Mouse (Mus musculus) MEL (cell line): ENCODE measurements at regions not wholly inside any gene's neighbourhood (a gene's known extent, or its start where the extent isn't known, plus 50 kb on each side); places are given as distances from the start of the nearest gene placed in this dataset.

Experiments
- DNase-seq: peaks from one replicate; pipeline ENCODE4 v3.0.0; 2011; ENCODE audit warnings: low read depth, low spot score
- H3K27ac ChIP-seq: 2 replicates; pipeline ENCODE4 v1.5.1; 2012; ENCODE audit warnings: low read depth, mild to moderate bottlenecking, control low read depth, low read length, moderate library complexity; ENCODE audit not compliant: control insufficient read depth
- H3K27me3 ChIP-seq, 2 experiments: fragments of 150-350 bp in 1 of 2; sonication (generic) in 1 of 2; 2 replicates each; pipeline ENCODE4 v1.6.1; 2012; ENCODE audit warnings: low read length in 2 of 2, mild to moderate bottlenecking in 2 of 2, improper control_type of control experiment in 1 of 2, moderate library complexity in 1 of 2; ENCODE audit not compliant: insufficient read depth in 2 of 2, control insufficient read depth in 1 of 2
- H3K36me3 ChIP-seq, 2 experiments: 2 replicates each; pipeline ENCODE4 v1.6.1; 2012 to 2014; ENCODE audit warnings: low read length in 2 of 2, improper control_type of control experiment in 1 of 2, inconsistent platforms in 1 of 2, mild to moderate bottlenecking in 1 of 2; ENCODE audit not compliant: insufficient read depth in 2 of 2, control insufficient read depth in 1 of 2
- H3K4me1 ChIP-seq, 2 experiments: fragments of 150-350 bp in 1 of 2; sonication (generic) in 1 of 2; 2 replicates each; pipeline ENCODE4 v1.6.1; 2012; ENCODE audit warnings: low read length in 2 of 2, improper control_type of control experiment in 1 of 2, mild to moderate bottlenecking in 1 of 2; ENCODE audit not compliant: insufficient read depth in 2 of 2, control insufficient read depth in 1 of 2
- H3K4me3 ChIP-seq, 2 experiments: fragments of 150-350 bp in 1 of 2; sonication (generic) in 1 of 2; 2 replicates each; pipeline ENCODE4 v1.5.1; 2012; ENCODE audit warnings: low read depth in 2 of 2, low read length in 2 of 2, mild to moderate bottlenecking in 2 of 2, moderate library complexity in 2 of 2, control low read depth in 1 of 2, improper control_type of control experiment in 1 of 2; ENCODE audit not compliant: control insufficient read depth in 1 of 2, insufficient read depth in 1 of 2
- H3K79me2 ChIP-seq: 2 replicates; pipeline ENCODE4 v1.6.1; 2012; ENCODE audit warnings: mild to moderate bottlenecking, low read length, moderate library complexity; ENCODE audit not compliant: control insufficient read depth, poor library complexity, insufficient read depth
- H3K9ac ChIP-seq: 2 replicates; pipeline ENCODE4 v1.6.1; 2012; ENCODE audit warnings: low read depth, mild to moderate bottlenecking, control low read depth, low read length, moderate library complexity; ENCODE audit not compliant: control insufficient read depth, poor library complexity, severe bottlenecking
- H3K9me3 ChIP-seq: fragments of 150-350 bp; sonication (generic); replicated peaks from 2 replicates; pipeline ENCODE4 v1.6.1; 2012; ENCODE audit warnings: mild to moderate bottlenecking, low read length, improper control_type of control experiment, moderate library complexity; ENCODE audit not compliant: insufficient read depth
- CHD1 ChIP-seq: IDR thresholded peaks from 2 replicates; pipeline ENCODE4 v1.6.1; 2012; ENCODE audit warnings: low read depth, mild to moderate bottlenecking, inconsistent platforms, low read length, improper control_type of control experiment
- E2F4 ChIP-seq: IDR thresholded peaks from 2 replicates; pipeline ENCODE4 v1.6.1; 2011; ENCODE audit warnings: low read depth, low read length, improper control_type of control experiment, borderline replicate concordance
- ELF1 ChIP-seq: IDR thresholded peaks from 2 replicates; pipeline ENCODE4 v1.6.1; 2014; ENCODE audit warnings: low read depth, mild to moderate bottlenecking, inconsistent platforms, low read length, improper control_type of control experiment, moderate library complexity
- GATA1 ChIP-seq: IDR thresholded peaks from 2 replicates; pipeline ENCODE4 v1.6.1; 2011; ENCODE audit warnings: low read depth, low read length, improper control_type of control experiment
- JUND ChIP-seq: IDR thresholded peaks from 2 replicates; pipeline ENCODE4 v1.6.1; 2011; ENCODE audit warnings: low read depth, mild to moderate bottlenecking, improper control_type of control experiment, low read length
- MAX ChIP-seq: IDR thresholded peaks from 2 replicates; pipeline ENCODE4 v1.6.1; 2011; ENCODE audit warnings: low read length, improper control_type of control experiment
- MYC ChIP-seq: IDR thresholded peaks from 2 replicates; pipeline ENCODE4 v1.6.1; 2011; ENCODE audit warnings: low read depth, mild to moderate bottlenecking, low read length, improper control_type of control experiment, moderate library complexity
- POLR2AphosphoS2 ChIP-seq: IDR thresholded peaks from 2 replicates; pipeline ENCODE4 v1.6.1; 2011; ENCODE audit warnings: low read length, improper control_type of control experiment
- POLR2AphosphoS5 ChIP-seq: IDR thresholded peaks from 2 replicates; pipeline ENCODE4 v1.6.1; 2012; ENCODE audit warnings: low read depth, borderline replicate concordance, mild to moderate bottlenecking, inconsistent platforms, low read length, moderate library complexity, mixed read lengths
- RAD21 ChIP-seq: IDR thresholded peaks from 2 replicates; pipeline ENCODE4 v1.6.1; 2011; ENCODE audit warnings: mild to moderate bottlenecking, low read depth, low read length, improper control_type of control experiment
- RCOR1 ChIP-seq: IDR thresholded peaks from 2 replicates; pipeline ENCODE4 v1.6.1; 2012; ENCODE audit warnings: low read depth, mild to moderate bottlenecking, inconsistent platforms, low read length, improper control_type of control experiment
- SIN3A ChIP-seq: IDR thresholded peaks from 2 replicates; pipeline ENCODE4 v1.6.1; 2012; ENCODE audit warnings: low read length, improper control_type of control experiment, inconsistent platforms
- TBP ChIP-seq: IDR thresholded peaks from 2 replicates; pipeline ENCODE4 v1.8.0; 2011; ENCODE audit warnings: low read depth, low read length, improper control_type of control experiment
- USF1 ChIP-seq: IDR thresholded peaks from 2 replicates; pipeline ENCODE4 v1.6.1; 2014; ENCODE audit warnings: low read depth, mild to moderate bottlenecking, inconsistent platforms, low read length, improper control_type of control experiment, moderate library complexity
- USF2 ChIP-seq, 2 experiments: IDR thresholded peaks; 2 replicates each; pipeline ENCODE4 v1.6.1; 2011 to 2012; ENCODE audit warnings: improper control_type of control experiment in 2 of 2, low read length in 2 of 2, borderline replicate concordance in 1 of 2, inconsistent platforms in 1 of 2, low read depth in 1 of 2, mild to moderate bottlenecking in 1 of 2; ENCODE audit not compliant: insufficient read depth in 1 of 2
- ZKSCAN1 ChIP-seq: IDR thresholded peaks from 2 replicates; pipeline ENCODE4 v1.6.1; 2012; ENCODE audit warnings: low read depth, mild to moderate bottlenecking, inconsistent platforms, low read length, improper control_type of control experiment, moderate library complexity

DNA sequence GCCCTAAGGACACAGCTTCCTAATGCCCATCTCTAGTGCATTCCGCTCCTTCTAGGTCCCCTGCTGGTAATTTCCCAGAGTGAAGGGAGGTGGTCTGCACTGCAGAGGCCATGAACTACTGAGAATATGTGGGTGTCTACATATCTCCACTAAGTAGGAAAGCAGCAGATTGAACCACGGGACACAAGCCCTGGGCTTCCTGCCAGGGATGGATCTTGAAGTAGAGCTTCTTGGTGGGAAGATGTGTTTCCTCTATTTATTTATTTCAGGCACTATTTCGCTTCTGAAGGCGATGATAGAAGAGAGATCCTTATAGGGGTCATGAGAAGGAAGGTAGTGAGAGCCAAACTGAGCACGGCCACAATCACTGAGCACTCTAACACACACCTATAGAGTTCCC is 91.7 kb upstream of the Vps8 start:
- H3K4me3 ChIP-seq, result peak overlapping the region; percentile 29 to 72
- H3K4me1 ChIP-seq, result peaks cover 3 to 10% of the 10 kb centered on the region in 2 experiments; a peak in 3 of 4 replicates
- peaks cover 13% of the 10 kb centered on the region for H3K79me2 ChIP-seq
- no peaks in the 10 kb centered on the region for H3K27me3 ChIP-seq
- TF ChIP-seq ZKSCAN1 (no peak), MYC (no peak), POLR2AphosphoS5 (no peak), GATA1 (no peak), E2F4 (no peak), MAX (no peak), RAD21 (no peak), USF2 (IDR thresholded peaks at IDR 0.05; ENCODE audit: borderline replicate concordance in 1 of 2, insufficient read depth in 1 of 2, low read depth in 1 of 2, low read length in 2 of 2) (no peak), RCOR1 (0 out of 2 replicates have a peak, but pooled peaks have one; percentile 11), ELF1 (no peak), TBP (0 out of 2 replicates have a peak, but pooled peaks have one; percentile 19), POLR2AphosphoS2 (no peak), SIN3A (no peak), CHD1 (no peak), USF1 (peak; percentile 26; the same call in 1 of the 2 replicates), JUND (no peak)
- H3K9me3 ChIP-seq, result no peaks in the 10 kb centered on the region
- DNase-seq, result peak; percentile 76
- peak overlapping the region; percentile 25; the same call in 1 of the 2 replicates for H3K9ac ChIP-seq
- H3K27ac ChIP-seq, result no peak overlapping the region
- H3K36me3 ChIP-seq, result peaks cover 0 to 18% of the 10 kb centered on the region in 2 experiments; a peak in 2 of 4 replicates

DNA sequence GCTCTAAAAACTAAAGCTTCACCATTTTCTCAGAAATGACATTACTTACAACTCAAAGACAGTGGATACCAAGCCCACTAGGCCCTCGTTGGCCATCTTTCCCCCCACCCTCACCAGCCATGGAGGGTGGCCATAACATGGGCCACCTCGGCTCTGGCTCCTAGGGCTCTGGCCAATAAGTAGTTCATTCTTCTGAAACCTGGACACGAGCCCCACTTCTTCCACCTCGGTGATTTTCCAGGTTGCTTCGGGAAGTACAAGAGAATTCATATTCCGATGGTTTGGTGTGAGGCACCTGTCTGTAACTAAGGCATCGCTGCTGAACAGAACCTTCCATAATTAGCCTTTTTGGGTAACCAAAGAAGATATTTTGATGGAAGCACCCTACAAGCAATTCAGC is 90.5 kb upstream of the Vps8 start:
- peak overlapping the region; percentile 72 to 77 for H3K4me3 ChIP-seq
- H3K9ac ChIP-seq, result peak overlapping the region; percentile 87
- no peaks in the 10 kb centered on the region for H3K9me3 ChIP-seq
- H3K36me3 ChIP-seq, result peaks cover 0 to 18% of the 10 kb centered on the region in 2 experiments; a peak in 2 of 4 replicates
- peaks cover 13% of the 10 kb centered on the region for H3K79me2 ChIP-seq
- DNase-seq, result peak; percentile 53
- H3K27me3 ChIP-seq, result no peaks in the 10 kb centered on the region
- TF ChIP-seq USF1 (no peak), CHD1 (peak; percentile 74; the same call in 1 of the 2 replicates), MYC (peak; percentile 24; the same call in 1 of the 2 replicates)
- H3K27ac ChIP-seq, result peak overlapping the region; percentile 86
- peaks cover 3 to 10% of the 10 kb centered on the region in 2 experiments; a peak in 3 of 4 replicates for H3K4me1 ChIP-seq
